Mouse (Mus musculus) kidney, adult 8-10 months (tissue): ENCODE measurements at regions not wholly inside any gene's neighbourhood (a gene's known extent, or its start where the extent isn't known, plus 50 kb on each side); places are given as distances from the start of the nearest gene placed in this dataset.

ENCODE experiments used
- DNase-seq, 2 experiments: peaks; one replicate each; pipeline ENCODE4 v3.0.0; 2022

DNA sequence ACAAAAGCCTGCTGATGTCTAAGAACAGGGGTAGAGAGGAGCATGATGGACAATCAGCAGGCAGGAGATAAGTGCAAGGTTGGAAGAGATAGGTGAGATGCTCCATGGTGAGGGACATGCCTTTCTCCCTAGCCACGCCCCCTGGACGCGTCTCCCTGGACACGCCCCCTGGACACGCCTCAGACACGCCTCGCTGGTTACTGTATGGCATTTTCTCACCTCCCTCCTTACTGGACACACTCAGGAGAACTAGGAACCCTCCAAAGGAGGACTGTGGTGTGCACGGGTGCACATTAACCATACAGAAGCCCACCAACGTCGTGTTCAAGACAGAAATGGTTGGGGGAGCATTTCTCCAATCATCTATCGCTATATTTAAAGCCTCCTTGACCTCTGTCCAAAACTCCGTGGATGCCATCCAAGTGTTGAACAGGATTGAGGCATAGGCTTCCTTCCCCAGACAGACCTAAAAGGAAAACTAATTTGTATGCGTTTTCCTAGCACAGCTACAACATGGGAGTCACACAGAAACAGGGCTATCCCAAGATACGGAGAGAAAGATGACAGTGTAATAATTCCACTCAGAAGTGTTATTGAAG is 168.4 kb upstream of the Fam19a5 start:
- no peak for DNase-seq

DNA sequence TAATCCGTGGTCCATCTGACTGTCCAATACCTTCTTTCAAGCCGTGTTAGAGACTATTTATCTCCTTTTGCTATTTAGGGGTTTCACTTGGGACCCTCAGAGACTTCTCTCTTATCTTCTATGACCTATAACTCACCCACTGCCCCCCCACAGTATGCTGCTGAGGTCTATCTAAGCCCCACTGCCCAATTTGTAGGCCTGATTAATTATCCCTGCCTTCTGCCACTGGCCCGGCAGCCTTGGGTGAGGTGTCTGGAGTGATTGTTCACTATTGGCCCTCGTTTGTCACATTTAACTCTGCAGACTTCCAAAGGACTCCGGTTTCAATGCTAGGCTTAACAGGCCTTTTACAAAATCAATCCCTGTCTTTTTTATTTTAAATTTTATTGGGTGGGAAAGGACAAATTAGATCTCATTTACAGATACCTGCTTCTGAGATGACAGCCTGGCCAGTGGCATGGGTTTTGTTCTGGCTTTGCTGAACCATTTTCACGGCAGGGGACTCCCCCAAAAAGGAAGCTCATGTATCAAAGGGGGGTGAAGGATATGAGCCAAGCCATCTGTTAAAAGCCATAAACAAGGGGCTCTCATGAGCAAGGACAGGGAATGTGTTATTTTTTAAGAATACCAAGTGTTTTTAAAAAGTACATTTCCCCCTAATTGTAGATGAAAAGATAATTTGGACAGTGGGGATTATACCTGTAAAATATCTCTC is 160.4 kb upstream of the Fam19a5 start:
- no peak for DNase-seq

DNA sequence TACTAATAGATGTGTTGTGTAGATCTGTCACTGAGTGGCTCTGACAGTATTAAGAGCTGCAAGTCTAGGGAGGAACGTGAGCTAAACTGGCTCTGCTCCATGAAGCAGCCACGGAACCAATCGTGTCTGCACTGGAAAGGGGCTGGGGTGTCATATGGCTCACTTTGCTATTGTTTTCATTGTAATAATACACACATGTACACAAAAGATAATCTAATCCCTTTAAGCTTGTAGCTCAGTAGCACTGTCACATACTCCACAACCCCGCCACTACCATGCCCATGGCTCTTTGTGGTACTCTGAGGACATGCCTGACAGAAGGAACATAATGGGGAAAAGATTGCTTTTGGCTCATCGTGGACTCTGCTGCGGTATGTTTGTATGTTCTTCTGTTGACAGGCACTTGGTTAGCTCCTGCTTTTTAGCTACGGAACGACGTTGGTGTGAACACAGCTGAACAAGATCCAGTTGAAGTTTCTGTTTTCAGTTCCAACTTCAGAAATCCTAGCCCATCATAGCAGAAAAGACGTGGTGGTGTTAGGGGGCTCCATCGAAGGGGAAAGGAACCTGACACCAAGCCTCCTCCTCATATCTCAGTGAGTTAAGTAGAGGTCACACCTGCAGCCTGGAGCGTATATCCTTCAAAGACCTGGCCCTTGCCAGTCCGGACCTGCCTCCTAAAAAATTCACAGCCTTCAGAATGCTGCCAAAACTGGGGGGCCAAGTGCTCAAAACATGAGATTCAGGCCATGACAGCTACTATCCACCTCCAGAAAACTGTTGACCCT is 159.6 kb upstream of the Fam19a5 start:
- DNase-seq, result no peak

DNA sequence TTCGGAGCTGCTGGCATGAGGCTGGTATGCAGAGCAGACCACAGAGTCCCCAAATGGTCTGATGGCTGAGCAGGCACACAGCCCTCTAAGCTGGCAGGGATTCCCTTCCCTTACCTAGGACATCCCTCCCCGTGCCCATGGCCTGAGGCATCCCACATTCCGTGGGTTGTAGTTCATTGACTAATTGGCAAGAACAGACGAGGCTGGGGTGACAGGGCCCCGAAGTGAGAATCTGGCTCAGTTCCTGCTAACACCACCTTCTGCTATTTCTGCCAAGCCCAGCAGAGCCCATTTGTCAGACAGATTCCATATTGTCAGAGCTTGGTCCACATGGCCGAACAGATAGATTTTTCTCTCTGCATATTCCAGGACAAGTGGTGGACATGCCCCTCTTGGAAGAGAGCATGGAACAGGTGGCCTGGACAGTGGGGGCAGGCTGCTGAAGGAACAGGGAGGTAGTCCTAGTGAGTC is 157.6 kb upstream of the Fam19a5 start:
- no peak for DNase-seq

DNA sequence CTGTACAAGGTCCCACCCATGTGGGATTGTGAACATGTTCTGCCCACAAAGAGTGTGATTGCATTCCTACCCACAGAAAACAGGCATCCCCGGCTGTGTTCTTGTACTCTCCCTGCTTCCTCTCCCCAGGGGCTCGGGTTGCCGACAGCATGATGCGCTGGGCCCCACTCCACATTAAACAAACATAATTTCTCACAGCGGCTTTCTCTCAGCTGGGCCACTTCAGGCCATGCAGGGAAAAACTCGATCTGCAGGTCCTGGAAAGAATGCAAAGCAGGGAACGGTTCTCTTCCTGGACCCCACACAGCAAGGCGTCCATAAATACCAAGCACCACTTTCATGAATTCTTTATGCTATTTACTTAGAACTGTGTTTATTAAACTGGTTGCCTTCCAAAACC is 152.7 kb upstream of the Fam19a5 start:
- no peak for DNase-seq

DNA sequence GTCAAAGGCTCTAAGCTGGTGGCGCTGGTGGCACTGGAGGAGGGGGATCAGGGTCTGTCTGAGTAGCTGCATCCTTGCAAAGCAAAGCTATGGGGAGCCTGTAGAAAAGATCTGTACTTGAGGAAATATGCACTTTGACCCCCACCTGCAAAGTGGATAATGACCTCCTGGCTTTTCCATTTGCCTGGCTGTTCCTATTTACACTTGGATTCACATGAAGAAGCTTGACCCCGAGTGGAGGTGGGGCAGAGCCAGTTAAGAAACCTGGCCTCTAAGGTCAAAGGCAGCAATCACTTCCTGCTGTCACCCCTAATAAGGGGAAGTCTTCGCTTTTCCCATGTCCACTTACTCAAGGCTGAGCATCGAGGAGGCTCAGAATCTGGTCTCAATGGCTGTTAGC is 145.7 kb upstream of the Fam19a5 start:
- DNase-seq, result peak; percentile 59 to 85

DNA sequence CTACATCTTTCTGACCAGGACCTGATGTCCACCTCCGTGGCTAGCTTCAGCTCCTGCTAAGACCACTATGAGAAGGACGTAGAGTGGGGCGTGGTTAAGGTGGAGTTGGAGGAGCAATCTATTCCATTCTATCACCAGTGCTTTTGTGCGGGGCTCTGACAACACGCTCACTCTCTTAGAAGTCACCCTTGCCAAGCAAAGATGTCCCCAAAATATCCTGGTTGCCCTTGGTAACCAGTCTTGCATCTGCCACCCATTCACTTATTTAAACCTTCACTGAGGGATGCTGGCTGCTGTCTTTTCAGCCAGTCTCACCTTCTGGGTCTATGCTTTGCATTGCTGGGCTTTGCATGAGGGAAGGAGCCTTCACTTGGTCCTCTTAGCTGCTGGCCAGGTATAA is 138.4 kb upstream of the Fam19a5 start:
- no peak for DNase-seq

DNA sequence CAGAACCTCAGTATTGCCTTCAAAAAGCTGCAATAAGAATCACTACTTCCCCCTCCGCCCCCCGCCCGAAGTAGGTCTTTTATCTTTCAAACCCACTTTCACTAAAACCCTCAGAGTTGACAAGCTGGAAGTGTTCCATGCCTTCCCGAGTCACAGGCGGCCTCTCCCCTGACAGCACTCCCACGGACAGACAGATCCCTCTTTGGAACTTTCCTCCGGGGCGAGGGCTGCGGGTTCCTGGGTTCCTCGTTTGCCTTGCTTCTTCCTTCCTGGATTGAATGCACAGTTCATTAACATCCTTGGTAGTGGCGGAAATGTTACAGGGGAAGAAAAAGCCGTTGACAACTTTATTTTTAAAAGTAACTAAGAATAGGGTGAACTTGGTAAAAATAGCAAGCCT is 132.1 kb upstream of the Fam19a5 start:
- DNase-seq, result no peak

DNA sequence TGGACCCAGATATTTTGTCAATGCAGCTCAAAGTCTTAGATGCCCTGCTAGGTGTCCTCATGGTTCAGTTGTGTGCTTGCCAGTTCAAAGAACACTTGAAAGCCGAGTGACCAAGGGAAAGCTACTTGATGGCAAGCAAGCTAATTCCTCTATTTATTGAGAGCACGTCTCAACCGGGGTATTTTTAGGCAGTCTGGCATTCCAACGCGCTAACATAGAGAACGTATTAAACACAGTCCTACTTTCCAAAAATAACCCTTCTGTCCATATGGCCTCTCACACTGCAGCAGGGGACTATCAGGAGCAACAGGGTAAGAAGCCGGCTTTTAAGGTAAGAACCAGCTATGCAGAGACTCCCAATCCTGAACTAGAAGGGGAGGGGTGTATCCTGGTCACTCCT is 128.1 kb upstream of the Fam19a5 start:
- DNase-seq, result no peak

DNA sequence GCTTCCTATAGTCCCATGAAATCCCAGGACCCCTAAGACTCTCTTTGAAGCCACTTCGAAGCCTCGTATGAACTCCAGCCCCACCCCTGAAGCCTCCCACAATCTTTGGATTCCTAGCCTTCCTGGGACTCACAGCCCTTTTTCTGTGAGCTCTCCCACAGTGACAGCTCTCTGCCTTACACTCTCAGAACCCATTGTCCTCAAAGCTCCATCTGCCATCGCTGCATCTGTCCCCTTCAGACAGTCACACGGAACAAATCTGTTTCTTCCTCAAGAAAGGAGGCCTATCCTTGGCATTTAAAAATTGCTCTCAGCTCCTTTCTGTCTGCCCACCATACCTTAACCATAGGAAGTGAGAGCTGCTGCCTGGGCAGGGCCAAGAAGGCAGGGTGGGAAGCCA is 122.4 kb upstream of the Fam19a5 start:
- DNase-seq, result no peak

DNA sequence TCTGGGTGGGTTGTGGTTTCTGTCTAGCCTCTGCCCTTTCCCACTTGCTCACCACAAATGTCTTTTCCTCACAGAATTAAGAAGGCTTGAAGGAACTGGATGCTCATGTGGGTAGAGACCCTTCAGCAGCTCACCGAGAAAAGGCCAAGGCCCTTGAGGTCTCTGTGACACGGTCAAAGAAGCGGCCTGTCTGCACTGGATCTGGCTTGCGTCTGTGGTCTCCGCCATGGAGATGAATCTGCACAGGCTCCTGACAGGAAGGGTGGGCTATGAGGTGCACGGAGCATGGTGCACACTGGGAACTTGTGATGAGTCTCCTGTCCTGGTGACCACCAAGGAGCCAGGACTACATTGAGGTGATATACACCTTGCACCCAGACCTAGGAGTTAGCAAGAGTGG is 110.8 kb upstream of the Fam19a5 start:
- no peak for DNase-seq

DNA sequence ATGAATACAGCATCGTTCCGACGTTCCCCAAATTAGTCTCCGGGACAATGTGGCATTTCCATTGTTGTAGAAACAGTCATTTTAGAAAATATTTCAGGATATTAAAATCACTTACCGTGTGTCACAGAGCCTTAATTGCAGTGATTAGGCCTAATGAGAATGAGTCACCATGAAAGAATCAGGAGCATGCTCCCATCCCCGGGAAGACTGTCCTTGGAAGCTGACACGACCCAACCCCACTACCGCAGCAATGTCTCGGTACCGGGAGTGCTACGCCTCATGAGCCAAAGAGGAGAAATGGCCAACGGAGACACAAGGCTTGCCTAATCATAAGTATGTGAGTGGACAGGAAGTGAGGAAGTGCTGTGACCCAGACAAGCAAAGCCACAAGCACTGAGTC is 110.2 kb upstream of the Fam19a5 start:
- DNase-seq, result no peak

DNA sequence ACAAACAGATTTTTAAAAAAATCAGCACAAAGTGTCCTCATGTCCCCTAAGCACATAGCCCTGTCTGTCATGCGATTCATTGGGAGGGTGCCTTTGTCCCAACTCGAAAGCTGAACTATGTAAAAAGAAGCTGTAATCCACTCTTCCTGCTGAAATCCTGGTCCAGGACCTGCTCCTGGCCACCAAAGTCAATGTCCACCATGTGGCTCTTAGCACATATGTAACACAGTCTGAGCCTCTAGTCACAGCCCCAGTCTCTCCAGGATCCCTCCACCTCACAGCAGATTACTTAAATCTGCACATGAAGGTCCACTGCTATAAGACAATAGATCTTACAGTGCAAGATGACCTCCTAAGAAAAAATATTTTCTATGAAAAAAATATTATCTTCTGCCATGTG is 108.5 kb upstream of the Fam19a5 start:
- no peak for DNase-seq

DNA sequence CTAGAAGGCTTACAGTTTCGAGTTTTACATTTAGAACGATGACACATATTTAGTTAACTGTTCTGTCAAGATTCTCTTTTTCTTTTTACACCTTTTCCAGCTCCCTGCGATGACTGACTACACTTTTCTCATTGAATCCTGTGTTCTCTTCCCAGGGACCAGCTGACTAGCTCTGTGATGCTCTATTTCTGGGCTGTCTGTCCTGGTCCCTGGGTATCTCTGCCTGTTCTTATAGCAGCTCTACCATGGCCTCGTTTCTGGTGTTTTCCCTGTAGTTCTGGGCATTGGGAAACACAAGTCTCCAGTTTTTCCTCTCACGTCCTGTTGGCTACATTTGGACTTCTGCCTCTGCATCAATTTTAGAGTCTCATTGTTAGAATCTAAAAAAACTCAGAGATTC is 106.5 kb upstream of the Fam19a5 start:
- DNase-seq, result no peak

DNA sequence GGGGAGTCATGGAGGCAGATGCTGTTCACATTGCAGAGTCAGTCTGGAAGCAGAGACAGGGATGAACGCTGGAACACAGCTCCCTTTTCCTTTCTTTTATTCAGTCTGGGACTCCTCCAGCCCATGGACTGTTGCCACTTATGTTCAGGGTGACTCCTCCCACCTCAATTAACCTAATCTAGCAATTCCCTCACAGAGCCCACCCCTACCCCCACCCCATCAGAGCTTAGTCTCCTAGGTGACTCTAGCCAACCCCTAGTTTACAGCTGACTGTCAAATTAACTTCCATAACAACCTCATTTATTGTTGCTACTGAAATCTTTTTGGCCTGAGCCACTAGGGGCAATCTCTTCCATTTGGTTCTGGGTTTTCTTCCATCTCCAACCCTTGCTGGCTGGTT is 85.2 kb upstream of the Fam19a5 start:
- no peak for DNase-seq

DNA sequence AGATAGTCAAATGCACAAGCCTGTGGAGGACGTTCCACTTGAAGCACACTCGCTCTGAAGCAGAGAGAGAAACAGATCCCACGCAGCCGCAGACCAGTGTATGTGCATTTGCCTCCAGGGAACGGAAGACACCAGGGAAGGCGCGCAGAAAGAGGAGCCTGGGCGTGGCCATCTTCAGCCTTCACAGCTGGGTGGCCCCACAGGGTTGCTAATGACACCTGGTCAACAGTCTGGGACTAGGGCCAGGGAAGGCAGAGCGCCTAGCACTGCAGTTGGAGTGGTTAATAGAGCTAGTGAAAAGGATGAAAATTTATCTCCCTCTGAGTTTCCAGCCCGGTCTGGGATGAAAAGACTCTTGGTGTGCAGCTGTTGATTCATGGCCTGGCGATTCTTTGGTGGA is 67.9 kb upstream of the Fam19a5 start:
- no peak for DNase-seq

DNA sequence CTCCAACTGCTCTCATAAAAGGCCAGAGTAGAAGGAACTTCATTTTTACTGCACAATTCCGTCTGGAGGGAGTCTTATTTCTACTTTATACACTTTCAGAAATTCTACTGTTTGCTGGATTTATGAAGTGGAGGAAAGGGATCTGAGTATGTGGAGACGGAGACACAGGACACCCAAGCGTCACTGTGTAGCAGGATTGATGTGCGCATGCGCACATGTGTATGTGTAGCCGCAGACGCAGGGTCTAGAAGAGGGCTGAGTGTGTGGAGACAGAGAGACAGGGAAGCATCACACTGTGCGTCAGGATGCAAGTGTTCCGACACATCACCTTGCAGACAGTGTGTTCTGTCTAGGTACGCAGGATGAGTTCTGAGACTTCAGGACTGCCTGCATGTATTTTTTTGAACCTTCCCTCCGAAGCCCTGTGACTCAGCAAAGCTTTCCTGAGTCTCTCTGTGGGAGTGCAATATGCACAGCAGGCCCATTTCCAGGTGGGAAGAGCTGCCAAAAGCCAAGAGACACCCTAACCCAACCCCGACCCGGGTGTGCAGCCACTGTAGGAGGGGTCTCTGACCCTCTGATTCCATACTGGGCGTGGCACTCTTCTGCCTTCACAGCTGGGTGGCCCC is 67.1 kb upstream of the Fam19a5 start:
- no peak for DNase-seq

DNA sequence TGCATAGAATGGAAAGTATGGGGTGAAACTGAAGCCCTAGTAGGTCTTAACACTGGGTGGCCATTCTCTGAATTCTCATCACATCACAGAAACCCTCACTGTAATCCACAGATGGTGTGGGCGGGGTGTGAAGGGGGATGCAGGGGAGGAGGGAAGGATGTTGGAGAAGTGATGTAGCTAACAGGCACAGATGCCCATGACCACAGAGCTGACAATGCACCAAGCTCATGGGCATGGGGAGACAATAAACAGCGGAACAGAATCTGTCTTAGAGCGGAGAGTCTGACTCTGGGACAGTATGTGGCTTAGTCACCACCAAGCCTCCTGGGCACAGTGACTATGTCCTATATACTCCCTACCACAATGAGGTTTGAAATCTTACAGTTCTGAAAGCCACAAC is 63.3 kb upstream of the Fam19a5 start:
- no peak for DNase-seq
